In genomic region chr16:56074122-56074521, GRCm38 (mm10) we compare ENCODE assay signal across 14 mouse cellular contexts. TPM values are rescaled to one million over a fixed set of nuclear protein-coding genes. Genes with fewer than 3 reads are reported as not detected.
DNase-seq lines count a peak whose midpoint lies in the region; ATAC-seq and TF ChIP-seq lines count a peak whose summit lies in the region.
"Had no signal": no experiment of that assay in that cellular context is flagged by ENCODE, and none has a peak within 500 bp of the region (broad histone marks: within the 10 kb centered on the region; RNA-seq: fewer than 3 reads in every experiment).

No protein-coding gene starts in this region.

- no peaks in the 10 kb centered on the region for H3K36me3 ChIP-seq in kidney, postnatal 0 days (ENCODE audit: insufficient read depth, low read length)
- no peaks in the 10 kb centered on the region; the same call in 1 of the 2 replicates for H3K36me3 ChIP-seq in kidney, adult 2 months (ENCODE audit: control insufficient read depth, insufficient read depth, low read length)
- H3K36me3 ChIP-seq in liver, embryonic 16.5 days (ENCODE audit: control insufficient read depth, insufficient read depth), result no peaks in the 10 kb centered on the region

- no peak overlapping the region for H3K4me3 ChIP-seq in gastrocnemius, adult 2 months
- H3K4me3 ChIP-seq in kidney, postnatal 0 days (replicated peaks; ENCODE audit: low read depth, low read length), result no peak overlapping the region
- no peak overlapping the region for H3K4me3 ChIP-seq in kidney, adult 2 months (ENCODE audit: insufficient read depth, low read depth, low read length)
- no peak overlapping the region for H3K4me3 ChIP-seq in liver, embryonic 16.5 days (ENCODE audit: low read depth, low read length)
- H3K4me3 ChIP-seq: limb, embryonic 12.5 days had no signal

- H3K9me3 ChIP-seq in kidney, postnatal 0 days (replicated peaks; ENCODE audit: low read length), result no peaks in the 10 kb centered on the region
- no peaks in the 10 kb centered on the region for H3K9me3 ChIP-seq in liver, embryonic 16.5 days (replicated peaks; ENCODE audit: control insufficient read depth, low read length)
- H3K9me3 ChIP-seq: limb, embryonic 12.5 days had no signal

- no peaks in the 10 kb centered on the region for H3K27me3 ChIP-seq in kidney, postnatal 0 days (ENCODE audit: insufficient read depth, low read length)
- H3K27me3 ChIP-seq in kidney, adult 2 months (replicated peaks; ENCODE audit: control insufficient read depth, insufficient read depth, low read length), result no peaks in the 10 kb centered on the region
- H3K27me3 ChIP-seq in liver, embryonic 16.5 days (ENCODE audit: control insufficient read depth, insufficient read depth, low read depth, low read length), result no peaks in the 10 kb centered on the region
- H3K27me3 ChIP-seq: limb, embryonic 12.5 days; Patski had no signal

- no peak overlapping the region for H3K4me2 ChIP-seq in kidney, postnatal 0 days (ENCODE audit: low read length)
- peak overlapping the region; percentile 69 for H3K4me2 ChIP-seq in liver, embryonic 16.5 days (ENCODE audit: low read depth, low read length)

- TF ChIP-seq CTCF in gastrocnemius, adult 2 months (IDR thresholded peaks at IDR 0.05), result no peak
- TF ChIP-seq CTCF in kidney, postnatal 0 days (IDR thresholded peaks at IDR 0.05; ENCODE audit: low read depth), result no peak
- TF ChIP-seq CTCF in kidney, adult 2 months (conservative IDR thresholded peaks at IDR 0.05; ENCODE audit: insufficient read depth, insufficient read length, low read depth, low read length), result no peak

- intact Hi-C loops in gastrocnemius, adult 2 months (cut with DNase I), result loop anchor here (2.0 kb wide), 1 partner anchor 45 kb away; the partner anchor contains the start of gene Pcnp

- peak; percentile 14; the same call in 1 of the 2 replicates for ATAC-seq in kidney, postnatal 0 days (replicated peaks; ENCODE audit: low FRiP score, low read depth)
- ATAC-seq in liver, embryonic 16.5 days (ENCODE audit: low read depth), result peak; percentile 6; the same call in 1 of the 2 replicates
- ATAC-seq: Patski had no signal

- H3K4me1 ChIP-seq in kidney, postnatal 0 days (replicated peaks; ENCODE audit: insufficient read depth, low read length), result no peaks in the 10 kb centered on the region; the same call in 1 of the 2 replicates
- H3K4me1 ChIP-seq in kidney, adult 2 months (ENCODE audit: control insufficient read depth, insufficient read depth, low read length), result no peaks in the 10 kb centered on the region
- peaks cover 46% of the 10 kb centered on the region for H3K4me1 ChIP-seq in liver, embryonic 16.5 days (ENCODE audit: control insufficient read depth, low read depth, low read length)
- H3K4me1 ChIP-seq: limb, embryonic 12.5 days had no signal

- TF ChIP-seq POLR2A in kidney, adult 2 months (IDR thresholded peaks at IDR 0.05; ENCODE audit: low read depth, low read length), result no peak

- no peak for DNase-seq in gastrocnemius, adult 2 months
- DNase-seq in gastrocnemius, adult 8-10 months (ENCODE audit: low spot score in 2 of 2), result no peak
- DNase-seq in kidney, postnatal 0 days (ENCODE audit: low spot score), result no peak
- no peak for DNase-seq in kidney, adult 2 months
- DNase-seq in c-Kit-positive CD71-positive TER-119-positive erythroid progenitor cells, embryonic 14.5 days (ENCODE audit: low spot score), result peak; percentile 35
- DNase-seq in urinary bladder, adult 18-20 months (ENCODE audit: low spot score in 2 of 2), result no peak
- DNase-seq: embryo, embryonic 11 days; heart, adult 2 months; kidney, postnatal 36 days; layer of hippocampus, postnatal 36 days; lung, postnatal 36 days had no signal

- no peak overlapping the region for H3K9ac ChIP-seq in kidney, postnatal 0 days (ENCODE audit: low read depth, low read length)
- peak overlapping the region; percentile 95 for H3K9ac ChIP-seq in liver, embryonic 16.5 days (ENCODE audit: low read depth, low read length)
- H3K9ac ChIP-seq: limb, embryonic 12.5 days had no signal

- WGBS in kidney, postnatal 0 days, result 94% methylated on average over 1 of the region's 1 CpGs
- WGBS in kidney, adult 2 months, result 97% methylated on average over 1 of the region's 1 CpGs
- 25% methylated on average over 1 of the region's 1 CpGs for WGBS in liver, embryonic 16.5 days (ENCODE audit: insufficient replicate concordance)

- peak overlapping the region; percentile 99; the same call in 1 of the 2 replicates for H3K27ac ChIP-seq in gastrocnemius, adult 2 months
- no peak overlapping the region for H3K27ac ChIP-seq in kidney, postnatal 0 days
- no peak overlapping the region for H3K27ac ChIP-seq in kidney, adult 2 months (ENCODE audit: insufficient read depth, low read depth, low read length)
- H3K27ac ChIP-seq in liver, embryonic 16.5 days (ENCODE audit: low read length), result peak overlapping the region; percentile 97

RNA-seq across cellular contexts. Expression of gene Senp7, which starts 26.0 kb away (rescaled TPM):
- total RNA-seq in gastrocnemius, adult 2 months (2021), result 10 to 100 TPM; 10.9 to 14.6 TPM
- 10 to 100 TPM in 1 of 4 experiments, 1 to 10 TPM in 3; 8.3 to 10.5 (median 9.3) TPM for total RNA-seq in gastrocnemius, adult 8-10 months (2022)
- polyA plus RNA-seq in kidney, postnatal 0 days (2015; fragmentation: Nextera tagmentation; extraction: Ambion mirVana), result 24.0 and 26.4 TPM in 2 replicates
- polyA plus RNA-seq in kidney, adult 2 months (2012; rRNA removed), result 2.9 and 3.1 TPM in 2 replicates
- polyA plus RNA-seq in liver, embryonic 16.5 days (2015; fragmentation: Nextera tagmentation; extraction: Ambion mirVana), result 16.0 TPM in 2 replicates

RNA-seq across cellular contexts. Expression of gene Trmt10c, which starts 36.5 kb away (rescaled TPM):
- 10 to 100 TPM in 1 of 2 experiments, 1 to 10 TPM in 1; 8.4 to 10.2 TPM for total RNA-seq in gastrocnemius, adult 2 months (2021)
- 1 to 10 TPM; 8.0 to 8.9 (median 8.4) TPM for total RNA-seq in gastrocnemius, adult 8-10 months (2022)
- polyA plus RNA-seq in kidney, postnatal 0 days (2015; fragmentation: Nextera tagmentation; extraction: Ambion mirVana), result 27.5 and 28.9 TPM in 2 replicates
- polyA plus RNA-seq in kidney, adult 2 months (2012; rRNA removed), result 2.9 and 3.3 TPM in 2 replicates
- 11.0 and 12.9 TPM in 2 replicates for polyA plus RNA-seq in liver, embryonic 16.5 days (2015; fragmentation: Nextera tagmentation; extraction: Ambion mirVana)

RNA-seq across cellular contexts. Expression of gene Pcnp, which starts 44.6 kb away (rescaled TPM):
- 10 to 100 TPM; 55.9 to 62.6 TPM for total RNA-seq in gastrocnemius, adult 2 months (2021)
- 10 to 100 TPM; 54.8 to 66.4 (median 63.5) TPM for total RNA-seq in gastrocnemius, adult 8-10 months (2022)
- 201 and 204 TPM in 2 replicates for polyA plus RNA-seq in kidney, postnatal 0 days (2015; fragmentation: Nextera tagmentation; extraction: Ambion mirVana)
- polyA plus RNA-seq in kidney, adult 2 months (2012; rRNA removed), result 16.3 and 24.6 TPM in 2 replicates
- polyA plus RNA-seq in liver, embryonic 16.5 days (2015; fragmentation: Nextera tagmentation; extraction: Ambion mirVana), result 76.6 and 88.9 TPM in 2 replicates

Comparison
In these comparisons a context has a peak if more than half of its experiments do, and no peak if none do; other contexts are left out.
1. H3K27ac ChIP-seq: peak in gastrocnemius, adult 2 months (single experiment) and liver, embryonic 16.5 days (single experiment); none in kidney, postnatal 0 days (single experiment) and kidney, adult 2 months (single experiment).